Mouse (Mus musculus) kidney, postnatal 4 days (tissue): ENCODE data around the gene Sphk1.

Experiments used
- DNase-seq, 2 experiments: peaks; one replicate each; pipeline ENCODE4 v3.0.0; 2021; ENCODE audit warnings: mixed read lengths in 2 of 2

Sphk1 gene

GRCm38 (mm10) chr11:116511301-116511868, 19.3 kb upstream of the Sphk1 start:
- no peak for DNase-seq

GRCm38 (mm10) chr11:116512154-116512553, 18.6 kb upstream of the Sphk1 start:
- DNase-seq = no peak

- no peak for DNase-seq
Measured at GRCm38 (mm10) chr11:116512987-116513386, 17.7 kb upstream of the Sphk1 start.

GRCm38 (mm10) chr11:116513531-116514038, 17.1 kb upstream of the Sphk1 start:
- DNase-seq = no peak

GRCm38 (mm10) chr11:116515330-116516020, 15.2 kb upstream of the Sphk1 start:
- peak; percentile 55 to 70 for DNase-seq

GRCm38 (mm10) chr11:116518482-116518881, 12.2 kb upstream of the Sphk1 start:
- DNase-seq = peak; percentile 67 to 78

- peak; percentile 62 to 66 for DNase-seq
Measured at GRCm38 (mm10) chr11:116521143-116521542, 9.6 kb upstream of the Sphk1 start.

GRCm38 (mm10) chr11:116522046-116522445, 8.7 kb upstream of the Sphk1 start:
- no peak for DNase-seq

- DNase-seq = peak; percentile 49 to 68
Measured at GRCm38 (mm10) chr11:116522886-116523698, 7.6 kb upstream of the Sphk1 start.

- DNase-seq = peak; percentile 37 to 61
Measured at GRCm38 (mm10) chr11:116523699-116524189, 7.0 kb upstream of the Sphk1 start.

GRCm38 (mm10) chr11:116528636-116529320, 1.9 kb upstream of the Sphk1 start:
- no peak for DNase-seq

- DNase-seq = peak; percentile 46 to 60
Measured at GRCm38 (mm10) chr11:116531371-116532191, 856 bp downstream of the Sphk1 start.

GRCm38 (mm10) chr11:116532262-116532809, 1.6 kb downstream of the Sphk1 start:
- DNase-seq = peak; percentile 66 to 71

- peak; percentile 86 to 91 for DNase-seq
Measured at GRCm38 (mm10) chr11:116532810-116533338, 2.1 kb downstream of the Sphk1 start.

- DNase-seq = peak; percentile 50 to 64
Measured at GRCm38 (mm10) chr11:116533341-116534153, 2.8 kb downstream of the Sphk1 start.

GRCm38 (mm10) chr11:116534154-116534865, 3.6 kb downstream of the Sphk1 start:
- peak; percentile 78 to 84 for DNase-seq

GRCm38 (mm10) chr11:116536685-116537084, 6.0 kb downstream of the Sphk1 start:
- no peak for DNase-seq

- DNase-seq = no peak
Measured at GRCm38 (mm10) chr11:116537388-116537787, 6.7 kb downstream of the Sphk1 start.

GRCm38 (mm10) chr11:116538142-116538735, 7.5 kb downstream of the Sphk1 start:
- no peak for DNase-seq
